Mouse (Mus musculus): ENCODE measurements around the gene Med16. TPM values are rescaled to one million over a fixed set of nuclear protein-coding genes. Genes with fewer than 3 reads are reported as not detected.
A peak's percentile ranks its signal among the peaks of the same experiment; 100 is the strongest.

Med16 gene
- polyA plus RNA-seq, 1 experiment from 2014 or later, result 60.4 TPM

GRCm38 (mm10) chr10:79931797-79932196, 23.1 kb upstream of the Med16 start:
- H3K4me3 ChIP-seq, result 0 out of 2 replicates have a peak overlapping the region, but pooled peaks have one; percentile 0
- H3K4me1 ChIP-seq, result peaks cover 48% of the 10 kb centered on the region
- no peak overlapping the region for H3K9ac ChIP-seq
- peaks cover 47% of the 10 kb centered on the region for H3K36me3 ChIP-seq
- peak overlapping the region; percentile 70 for H3K27ac ChIP-seq
- no peaks in the 10 kb centered on the region for H3K9me3 ChIP-seq
- 79% methylated on average over 9 of the region's 9 CpGs for WGBS
- ATAC-seq (ENCODE audit: insufficient number of reproducible peaks, insufficient read depth, low FRiP score, low TSS enrichment), result no peak
- H3K4me2 ChIP-seq (replicated peaks), result no peak overlapping the region
- H3K27me3 ChIP-seq, result no peaks in the 10 kb centered on the region

- Histone ChIP-seq H3K36me3 (peaks cover 38% of the 10 kb centered on the region), H3K4me3 (no peak overlapping the region)
Observed at GRCm38 (mm10) chr10:79930826-79931186, 22.1 kb upstream of the Med16 start.

GRCm38 (mm10) chr10:79929967-79930825, 21.5 kb upstream of the Med16 start:
- ATAC-seq (ENCODE audit: insufficient number of reproducible peaks, insufficient read depth, low FRiP score, low TSS enrichment), result no peak
- Histone ChIP-seq H3K36me3 (peaks cover 38% of the 10 kb centered on the region), H3K9ac (0 out of 2 replicates have a peak overlapping the region, but pooled peaks have one; percentile 7), H3K4me2 (replicated peaks) (no peak overlapping the region), H3K9me3 (no peaks in the 10 kb centered on the region), H3K4me3 (no peak overlapping the region), H3K27me3 (no peaks in the 10 kb centered on the region), H3K27ac (0 out of 2 replicates have a peak overlapping the region, but pooled peaks have one; percentile 97), H3K4me1 (peaks cover 53% of the 10 kb centered on the region)
- 88% methylated on average over 18 of the region's 18 CpGs for WGBS

More at GRCm38 (mm10) chr10:79930826-79931186, 22.1 kb upstream of the Med16 start:
- 0 out of 2 replicates have a peak overlapping the region, but pooled peaks have one; percentile 7 for H3K9ac ChIP-seq
- 87% methylated on average over 16 of the region's 16 CpGs for WGBS
- H3K4me1 ChIP-seq, result peaks cover 49% of the 10 kb centered on the region
- no peak overlapping the region for H3K27ac ChIP-seq
- H3K27me3 ChIP-seq, result no peaks in the 10 kb centered on the region
- no peak for ATAC-seq (ENCODE audit: insufficient number of reproducible peaks, insufficient read depth, low FRiP score, low TSS enrichment)
- no peaks in the 10 kb centered on the region for H3K9me3 ChIP-seq
- H3K4me2 ChIP-seq (replicated peaks), result no peak overlapping the region

- ATAC-seq (ENCODE audit: insufficient number of reproducible peaks, insufficient read depth, low FRiP score, low TSS enrichment), result no peak
- peak overlapping the region; percentile 91; the same call in 1 of the 2 replicates for H3K9ac ChIP-seq
- peak overlapping the region; percentile 86 for H3K4me2 ChIP-seq (replicated peaks)
- peak overlapping the region; percentile 96 for H3K4me3 ChIP-seq
- H3K9me3 ChIP-seq, result no peaks in the 10 kb centered on the region
- WGBS, result 13% methylated on average over 9 of the region's 9 CpGs
- H3K27ac ChIP-seq, result peak overlapping the region; percentile 97
- H3K27me3 ChIP-seq, result no peaks in the 10 kb centered on the region; the same call in 1 of the 2 replicates
- peaks cover 32% of the 10 kb centered on the region for H3K36me3 ChIP-seq
- peaks cover 56% of the 10 kb centered on the region for H3K4me1 ChIP-seq
Observed at GRCm38 (mm10) chr10:79928907-79929701, 20.4 kb upstream of the Med16 start.

GRCm38 (mm10) chr10:79928030-79928694, 19.4 kb upstream of the Med16 start:
- peak overlapping the region; percentile 97 for H3K27ac ChIP-seq

GRCm38 (mm10) chr10:79927324-79928029, 18.8 kb upstream of the Med16 start:
- Histone ChIP-seq H3K27me3 (peaks cover 12% of the 10 kb centered on the region), H3K27ac (peak overlapping the region; percentile 97), H3K4me2 (replicated peaks) (peak overlapping the region; percentile 86), H3K36me3 (peaks cover 20% of the 10 kb centered on the region), H3K4me3 (peak overlapping the region; percentile 96), H3K4me1 (peaks cover 41% of the 10 kb centered on the region), H3K9ac (peak overlapping the region; percentile 91), H3K9me3 (no peaks in the 10 kb centered on the region)
- under 1% methylated on average over 54 of the region's 54 CpGs for WGBS
- peak; percentile 6; the same call in 1 of the 2 replicates for ATAC-seq (ENCODE audit: insufficient number of reproducible peaks, insufficient read depth, low FRiP score, low TSS enrichment)

More at GRCm38 (mm10) chr10:79928030-79928694, 19.4 kb upstream of the Med16 start:
- peak overlapping the region; percentile 96 for H3K4me3 ChIP-seq
- H3K9ac ChIP-seq, result peak overlapping the region; percentile 91
- peaks cover 5% of the 10 kb centered on the region for H3K27me3 ChIP-seq
- peaks cover 48% of the 10 kb centered on the region for H3K4me1 ChIP-seq
- peaks cover 27% of the 10 kb centered on the region for H3K36me3 ChIP-seq
- 0% methylated on average over 29 of the region's 29 CpGs for whole genome bisulfite sequencing
- no peak for ATAC-seq (ENCODE audit: insufficient number of reproducible peaks, insufficient read depth, low FRiP score, low TSS enrichment)
- H3K4me2 ChIP-seq (replicated peaks), result peak overlapping the region; percentile 86
- H3K9me3 ChIP-seq, result no peaks in the 10 kb centered on the region

- H3K27me3 ChIP-seq, result peaks cover 20% of the 10 kb centered on the region
- peak within 1 kb of the TSS; percentile 86 for H3K4me2 ChIP-seq (replicated peaks)
- peak; percentile 54 for ATAC-seq (ENCODE audit: insufficient number of reproducible peaks, insufficient read depth, low FRiP score, low TSS enrichment)
- H3K4me3 ChIP-seq, result peak within 1 kb of the TSS; percentile 96
- WGBS, result under 1% methylated on average over 63 of the region's 63 CpGs
- peak within 1 kb of the TSS; percentile 97 for H3K27ac ChIP-seq
- peaks cover 12% of the 10 kb centered on the region for H3K36me3 ChIP-seq
- H3K9ac ChIP-seq, result peak within 1 kb of the TSS; percentile 91
- no peaks in the 10 kb centered on the region for H3K9me3 ChIP-seq
- H3K4me1 ChIP-seq, result peaks cover 34% of the 10 kb centered on the region
Observed at GRCm38 (mm10) chr10:79926491-79927323, 18.0 kb upstream of the Med16 start, which contains the start of gene Arid3a. TSS of gene Arid3a (plus strand) at chr10:79927043.

- Histone ChIP-seq H3K4me3 (peak overlapping the region; percentile 96), H3K4me1 (peaks cover 38% of the 10 kb centered on the region), H3K27me3 (peaks cover 27% of the 10 kb centered on the region), H3K36me3 (peaks cover 5% of the 10 kb centered on the region), H3K27ac (peak overlapping the region; percentile 97), H3K4me2 (replicated peaks) (peak overlapping the region; percentile 86), H3K9ac (peak overlapping the region; percentile 91), H3K9me3 (no peaks in the 10 kb centered on the region)
- 13% methylated on average over 14 of the region's 15 CpGs for WGBS
- peak; percentile 3; the same call in 1 of the 2 replicates for ATAC-seq (ENCODE audit: insufficient number of reproducible peaks, insufficient read depth, low FRiP score, low TSS enrichment)
Observed at GRCm38 (mm10) chr10:79925785-79926490, 17.2 kb upstream of the Med16 start.

GRCm38 (mm10) chr10:79924998-79925784, 16.5 kb upstream of the Med16 start:
- ATAC-seq (ENCODE audit: insufficient number of reproducible peaks, insufficient read depth, low FRiP score, low TSS enrichment), result no peak
- Histone ChIP-seq H3K9ac (no peak overlapping the region), H3K9me3 (no peaks in the 10 kb centered on the region), H3K36me3 (no peaks in the 10 kb centered on the region), H3K4me3 (no peak overlapping the region), H3K27me3 (peaks cover 35% of the 10 kb centered on the region), H3K27ac (no peak overlapping the region), H3K4me1 (peaks cover 46% of the 10 kb centered on the region), H3K4me2 (replicated peaks) (peak overlapping the region; percentile 86; the same call in 1 of the 2 replicates)
- 10% methylated on average over 29 of the region's 29 CpGs for WGBS

Data from embryonic facial prominence, embryonic 12.5 days (tissue).